Mouse (Mus musculus): ENCODE results near the gene Rpl5. TPM values are rescaled to one million over a fixed set of nuclear protein-coding genes. Genes with fewer than 3 reads are reported as not detected.

The Rpl5 gene
- polyA plus RNA-seq, 1 experiment from 2014 or later = 96.2 TPM

DNA sequence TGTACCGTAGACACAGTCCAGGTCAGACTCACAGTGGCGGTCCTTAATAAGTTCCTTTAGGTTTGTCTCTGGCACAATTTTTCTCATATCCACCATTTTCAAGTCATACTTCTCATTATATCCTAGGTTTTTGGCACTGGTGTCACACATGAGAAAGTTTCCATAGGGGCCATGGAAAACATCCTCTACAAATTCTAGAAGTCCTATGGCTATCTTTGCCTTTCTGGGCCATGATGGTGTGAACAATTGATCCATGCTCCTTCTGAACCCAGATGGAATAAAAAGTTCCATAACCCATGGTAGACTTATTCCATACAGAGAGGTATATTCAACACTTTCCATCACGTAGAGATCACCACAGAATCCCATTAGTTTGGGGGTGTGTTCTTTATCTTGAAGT is 9.4 kb downstream of the Rpl5 start:
- H3K4me1 ChIP-seq = no peaks in the 10 kb centered on the region
- peaks cover 64% of the 10 kb centered on the region for H3K36me3 ChIP-seq (replicated peaks)
- WGBS = 86% methylated on average over 3 of the region's 3 CpGs
- no peak overlapping the region for H3K27ac ChIP-seq
- no peak for DNase-seq (ENCODE audit: extremely low spot score, low spot score)
- no peaks in the 10 kb centered on the region for H3K27me3 ChIP-seq (ENCODE audit: poor library complexity, severe bottlenecking)
- no peaks in the 10 kb centered on the region for H3K9me3 ChIP-seq
- H3K4me3 ChIP-seq = no peak overlapping the region

DNA sequence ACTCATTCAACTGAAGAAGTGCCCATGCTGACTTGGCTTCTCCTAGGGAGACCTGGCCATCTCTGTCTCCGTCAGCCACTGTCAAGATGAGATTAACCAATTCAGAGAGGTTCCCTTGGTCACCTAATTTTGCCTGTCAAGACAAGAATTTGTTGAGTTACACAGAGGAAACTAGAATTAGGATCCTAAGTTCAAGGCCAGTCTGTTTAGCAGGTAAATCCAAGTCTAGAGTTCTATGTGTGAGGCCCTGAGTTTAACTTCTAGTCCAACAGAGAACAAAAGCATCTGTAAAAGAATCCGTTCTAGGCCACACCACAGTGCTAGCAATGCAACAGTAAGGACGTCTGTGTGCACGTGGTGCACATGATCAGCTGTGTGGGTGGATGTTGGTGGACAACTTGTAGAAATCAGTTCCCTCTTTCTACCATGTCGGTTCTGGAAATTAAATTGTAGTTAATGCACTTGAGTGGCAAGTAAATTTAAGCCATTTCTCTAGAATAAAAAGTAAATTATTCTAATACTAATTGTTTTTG is 9.8 kb downstream of the Rpl5 start:
- no peak overlapping the region for H3K27ac ChIP-seq
- H3K4me1 ChIP-seq = no peaks in the 10 kb centered on the region
- no peak for DNase-seq (ENCODE audit: extremely low spot score, low spot score)
- H3K9me3 ChIP-seq = no peaks in the 10 kb centered on the region
- H3K36me3 ChIP-seq (replicated peaks) = peaks cover 60% of the 10 kb centered on the region
- no peak overlapping the region for H3K4me3 ChIP-seq
- WGBS = 61% methylated on average over 5 of the region's 5 CpGs
- no peaks in the 10 kb centered on the region for H3K27me3 ChIP-seq (ENCODE audit: poor library complexity, severe bottlenecking)

DNA sequence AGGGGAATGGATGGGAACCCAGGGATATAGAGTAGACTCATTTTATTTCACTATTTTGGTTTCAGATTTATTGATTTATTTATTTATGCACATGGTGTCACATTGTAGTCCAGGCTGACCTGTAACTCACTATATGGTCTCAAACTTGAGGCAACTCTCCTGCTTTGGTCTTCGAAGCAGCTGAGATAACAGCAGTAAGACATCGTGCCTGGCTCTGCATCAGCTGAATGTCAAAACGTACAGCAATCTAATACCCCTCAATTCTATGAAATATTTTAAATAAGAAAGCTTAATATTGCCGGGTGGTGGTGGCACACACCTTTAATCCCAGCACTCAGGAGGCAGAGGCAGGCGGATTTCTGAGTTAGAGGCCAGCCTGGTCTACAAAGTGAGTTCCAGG is 10.7 kb downstream of the Rpl5 start:
- H3K4me1 ChIP-seq = 0 out of 2 replicates have a peak, but pooled peaks cover 4% of the 10 kb centered on the region
- DNase-seq (ENCODE audit: extremely low spot score, low spot score) = no peak
- WGBS = 90% methylated on average over 5 of the region's 5 CpGs
- no peaks in the 10 kb centered on the region for H3K27me3 ChIP-seq (ENCODE audit: poor library complexity, severe bottlenecking)
- no peak overlapping the region for H3K27ac ChIP-seq
- peaks cover 51% of the 10 kb centered on the region for H3K36me3 ChIP-seq (replicated peaks)
- H3K9me3 ChIP-seq = no peaks in the 10 kb centered on the region
- no peak overlapping the region for H3K4me3 ChIP-seq

DNA sequence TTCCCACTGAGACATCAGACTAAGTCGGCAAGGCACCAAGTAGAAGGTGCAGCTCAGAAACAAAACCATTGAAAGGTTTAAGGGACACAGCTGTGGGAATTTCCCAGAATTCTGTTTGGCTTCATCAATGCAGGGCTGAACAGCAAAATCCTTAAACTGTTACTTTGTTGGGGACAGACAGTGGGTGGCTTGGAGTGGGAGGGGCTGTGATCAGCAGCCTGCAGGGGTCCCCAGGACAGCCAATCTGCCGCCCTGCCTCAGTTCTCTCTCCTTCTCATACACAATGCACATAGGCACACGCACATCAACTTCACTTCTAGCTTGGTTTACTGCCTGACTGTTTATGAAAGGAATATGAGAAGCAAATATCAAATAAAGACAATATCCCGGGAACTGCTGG is 15.0 kb downstream of the Rpl5 start:
- Histone ChIP-seq H3K4me1 (0 out of 2 replicates have a peak, but pooled peaks cover 4% of the 10 kb centered on the region), H3K4me3 (no peak overlapping the region), H3K27ac (no peak overlapping the region), H3K27me3 (ENCODE audit: poor library complexity, severe bottlenecking) (no peaks in the 10 kb centered on the region), H3K36me3 (replicated peaks) (peaks cover 8% of the 10 kb centered on the region), H3K9me3 (no peaks in the 10 kb centered on the region)
- no peak for DNase-seq (ENCODE audit: extremely low spot score, low spot score)
- WGBS = 46% methylated on average over 4 of the region's 4 CpGs

DNA sequence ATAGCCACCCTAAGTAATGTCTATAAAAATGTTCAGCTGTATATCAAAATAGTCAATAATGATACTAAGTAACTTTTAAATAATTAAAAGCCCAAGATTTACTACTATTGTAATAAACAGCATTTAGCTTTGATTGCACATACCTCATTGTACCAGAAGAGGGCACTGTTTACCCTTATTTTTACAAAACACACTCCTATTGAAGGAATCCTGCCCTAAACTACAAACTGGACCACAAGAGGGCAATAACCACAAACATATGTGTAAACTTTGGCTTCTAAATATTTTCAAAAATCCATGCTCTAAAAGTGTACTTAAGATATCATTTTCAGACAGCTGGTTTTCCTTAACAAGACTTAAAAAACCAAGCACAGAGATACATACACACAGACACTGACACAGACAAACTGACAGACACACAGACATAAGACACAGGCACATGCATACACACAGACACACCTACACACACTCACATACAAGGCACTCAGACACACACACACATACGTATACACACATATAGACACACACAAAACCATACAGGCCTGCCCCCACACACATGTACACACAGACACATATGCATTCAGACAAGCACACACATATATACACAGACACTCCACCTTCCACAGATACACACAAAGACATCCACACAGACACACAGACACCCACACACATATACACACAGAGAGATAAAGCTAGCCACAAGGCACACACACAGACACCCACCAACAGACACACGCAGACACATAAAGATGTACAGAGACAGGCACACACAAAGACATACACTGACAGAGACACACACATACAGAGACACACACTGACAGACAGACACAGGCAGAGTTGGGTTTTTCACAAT is 21.3 kb downstream of the Rpl5 start:
- no peak for DNase-seq (ENCODE audit: extremely low spot score, low spot score)
- Histone ChIP-seq H3K4me3 (no peak overlapping the region), H3K27me3 (ENCODE audit: poor library complexity, severe bottlenecking) (no peaks in the 10 kb centered on the region)

GRCm38 (mm10) chr5:107922836-107923235 is 22.5 kb downstream of the Rpl5 start:
- H3K4me3 ChIP-seq = no peak overlapping the region
- no peak overlapping the region for H3K27ac ChIP-seq
- WGBS = 89% methylated on average over 1 of the region's 1 CpGs
- DNase-seq (ENCODE audit: extremely low spot score, low spot score) = no peak
- no peaks in the 10 kb centered on the region for H3K27me3 ChIP-seq (ENCODE audit: poor library complexity, severe bottlenecking)
- H3K36me3 ChIP-seq (replicated peaks) = no peaks in the 10 kb centered on the region
- no peaks in the 10 kb centered on the region for H3K9me3 ChIP-seq
- H3K4me1 ChIP-seq = no peaks in the 10 kb centered on the region

More for the DNA sequence above, 21.3 kb downstream of the Rpl5 start:
- 75% methylated on average over 2 of the region's 2 CpGs for WGBS
- H3K9me3 ChIP-seq = no peaks in the 10 kb centered on the region
- H3K27ac ChIP-seq = no peak overlapping the region
- no peaks in the 10 kb centered on the region for H3K36me3 ChIP-seq (replicated peaks)
- H3K4me1 ChIP-seq = no peaks in the 10 kb centered on the region

DNA sequence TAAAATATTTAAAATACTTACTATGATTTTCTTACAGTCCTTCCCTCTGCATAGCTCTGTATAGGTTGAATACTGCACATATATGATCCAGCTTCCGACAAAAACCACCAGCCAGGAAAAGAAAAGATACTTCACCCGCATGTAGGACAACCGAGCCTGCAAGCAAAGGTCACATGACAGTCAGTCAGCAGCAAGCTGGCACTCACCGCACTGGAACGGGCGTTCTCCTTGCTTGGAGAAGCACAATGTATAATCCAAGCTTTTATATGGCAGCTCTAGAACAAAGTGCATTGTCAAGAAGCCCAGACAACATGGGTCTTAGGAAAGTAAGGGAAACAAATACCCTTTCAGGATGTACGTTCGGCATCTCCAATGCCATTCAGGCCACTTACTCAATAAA is 24.3 kb downstream of the Rpl5 start:
- no peak for DNase-seq (ENCODE audit: extremely low spot score, low spot score)
- WGBS = 88% methylated on average over 8 of the region's 8 CpGs
- no peaks in the 10 kb centered on the region for H3K27me3 ChIP-seq (ENCODE audit: poor library complexity, severe bottlenecking)
- H3K27ac ChIP-seq = no peak overlapping the region
- H3K36me3 ChIP-seq (replicated peaks) = no peaks in the 10 kb centered on the region
- H3K4me3 ChIP-seq = no peak overlapping the region
- H3K9me3 ChIP-seq = no peaks in the 10 kb centered on the region
- H3K4me1 ChIP-seq = no peaks in the 10 kb centered on the region

DNA sequence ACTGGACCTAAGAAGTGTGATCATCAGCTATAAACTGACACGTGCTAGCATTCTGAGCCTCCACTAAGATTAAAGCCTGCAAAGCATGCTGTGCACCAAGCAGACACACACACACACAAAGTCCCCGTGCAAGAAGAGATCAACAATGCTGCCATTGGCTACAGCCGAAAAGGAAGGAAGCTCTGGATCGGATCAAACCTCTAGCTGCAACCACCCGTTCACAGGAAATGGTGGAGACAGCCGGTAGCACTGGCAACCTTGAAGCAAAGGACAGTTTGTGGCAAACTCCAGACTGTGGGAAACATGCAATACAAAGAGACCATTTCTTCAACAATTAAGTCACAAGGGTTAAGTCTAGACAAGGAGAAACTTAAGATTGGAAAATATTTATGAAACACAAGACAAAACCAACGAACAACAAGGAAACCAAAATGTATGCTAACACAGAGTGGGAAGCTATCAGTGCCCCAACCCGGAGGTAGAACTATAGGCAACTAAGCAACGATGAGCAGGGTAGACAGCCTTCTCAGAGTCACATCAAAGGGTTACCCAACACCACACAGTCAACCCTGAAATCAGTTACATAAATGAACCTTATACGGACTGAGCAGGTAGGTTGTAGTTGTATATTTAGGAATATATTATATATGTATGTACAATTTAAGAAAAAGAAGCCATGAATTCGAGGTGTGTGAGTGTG is 26.4 kb downstream of the Rpl5 start:
- Histone ChIP-seq H3K36me3 (replicated peaks) (no peaks in the 10 kb centered on the region), H3K4me3 (no peak overlapping the region), H3K27me3 (ENCODE audit: poor library complexity, severe bottlenecking) (no peaks in the 10 kb centered on the region), H3K4me1 (no peaks in the 10 kb centered on the region), H3K27ac (no peak overlapping the region), H3K9me3 (no peaks in the 10 kb centered on the region)
- no peak for DNase-seq (ENCODE audit: extremely low spot score, low spot score)
- WGBS = 85% methylated on average over 11 of the region's 11 CpGs

DNA sequence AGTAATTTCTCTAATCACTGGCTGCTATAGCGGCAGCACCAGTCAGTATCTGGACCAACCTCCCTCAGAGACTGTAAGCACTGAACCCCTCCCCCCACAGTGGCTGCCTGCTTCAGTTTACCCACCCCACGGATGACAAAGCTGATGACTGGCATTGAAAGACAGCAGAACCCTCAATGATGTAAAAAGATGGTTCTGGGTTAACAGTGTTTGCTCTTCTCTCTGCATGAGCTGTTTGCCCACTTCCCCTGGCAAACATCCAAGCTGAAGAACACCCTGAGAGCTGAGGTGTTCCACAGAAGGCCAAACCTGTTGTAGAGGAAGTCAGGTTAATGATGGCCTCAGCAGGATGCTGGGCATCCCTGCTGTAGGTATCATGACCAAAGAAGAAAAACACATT is 32.3 kb downstream of the Rpl5 start:
- Histone ChIP-seq H3K4me1 (no peaks in the 10 kb centered on the region), H3K36me3 (replicated peaks) (no peaks in the 10 kb centered on the region), H3K27me3 (ENCODE audit: poor library complexity, severe bottlenecking) (no peaks in the 10 kb centered on the region), H3K9me3 (no peaks in the 10 kb centered on the region), H3K4me3 (no peak overlapping the region), H3K27ac (no peak overlapping the region)
- no peak for DNase-seq (ENCODE audit: extremely low spot score, low spot score)
- 64% methylated on average over 2 of the region's 2 CpGs for WGBS

DNA sequence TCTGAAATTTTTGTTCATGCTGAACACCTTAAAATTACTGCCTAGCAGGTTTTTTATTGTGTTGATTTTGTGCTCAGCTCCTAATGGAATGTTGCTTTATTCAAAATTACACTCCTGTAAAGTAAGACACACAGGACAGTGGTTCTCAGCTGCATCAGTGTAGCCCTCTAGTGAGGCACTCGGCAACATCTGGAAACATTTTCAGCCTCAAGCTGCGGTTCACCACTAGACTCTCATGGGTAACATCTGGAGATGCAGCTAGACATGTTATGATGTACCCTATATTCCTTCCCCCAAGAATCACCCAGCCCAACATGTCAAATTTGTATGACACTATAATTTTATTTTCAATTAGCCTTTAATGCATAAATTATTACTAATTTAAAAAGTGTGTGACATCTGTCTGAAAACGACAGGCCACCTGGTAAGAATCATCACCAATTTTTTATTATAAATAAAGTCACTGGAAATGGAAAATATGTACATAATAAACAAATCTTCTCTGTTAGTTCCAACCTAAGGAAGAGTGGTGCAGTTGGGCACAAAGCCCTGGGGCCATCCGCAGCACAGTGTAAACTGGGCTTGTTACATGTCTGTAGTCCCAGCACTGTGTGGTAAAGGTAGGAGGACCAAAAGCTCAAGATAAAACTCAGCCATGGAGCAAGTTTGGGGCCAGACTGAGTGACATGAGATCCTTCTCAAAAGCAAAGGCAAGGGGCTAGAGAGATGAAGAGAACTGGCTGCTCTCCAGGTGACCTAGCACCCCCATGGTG is 33.1 kb downstream of the Rpl5 start:
- Histone ChIP-seq H3K27me3 (ENCODE audit: poor library complexity, severe bottlenecking) (no peaks in the 10 kb centered on the region), H3K9me3 (no peaks in the 10 kb centered on the region), H3K27ac (no peak overlapping the region), H3K4me3 (no peak overlapping the region), H3K36me3 (replicated peaks) (no peaks in the 10 kb centered on the region), H3K4me1 (no peaks in the 10 kb centered on the region)
- 85% methylated on average over 4 of the region's 4 CpGs for WGBS
- no peak for DNase-seq (ENCODE audit: extremely low spot score, low spot score)

GRCm38 (mm10) chr5:107934770-107935543 is 34.7 kb downstream of the Rpl5 start:
- 91% methylated on average over 10 of the region's 10 CpGs for WGBS
- Histone ChIP-seq H3K36me3 (replicated peaks) (no peaks in the 10 kb centered on the region), H3K9me3 (no peaks in the 10 kb centered on the region), H3K4me3 (no peak overlapping the region), H3K27me3 (ENCODE audit: poor library complexity, severe bottlenecking) (no peaks in the 10 kb centered on the region), H3K27ac (no peak overlapping the region), H3K4me1 (no peaks in the 10 kb centered on the region)
- DNase-seq (ENCODE audit: extremely low spot score, low spot score) = no peak
